Mouse (Mus musculus) forelimb bud, embryonic 11.5 days (tissue): ENCODE data around the gene Il17d.
A peak's percentile ranks its signal among the peaks of the same experiment; 100 is the strongest.

Experiments
- DNase-seq: peaks from one replicate; pipeline ENCODE4 v3.0.0-alpha.2; 2012; ENCODE audit warnings: low read depth, low spot score

Gene Il17d

GRCm38 (mm10) chr14:57534961-57535360 is 10.4 kb downstream of the Il17d start:
- DNase-seq, result no peak

DNA sequence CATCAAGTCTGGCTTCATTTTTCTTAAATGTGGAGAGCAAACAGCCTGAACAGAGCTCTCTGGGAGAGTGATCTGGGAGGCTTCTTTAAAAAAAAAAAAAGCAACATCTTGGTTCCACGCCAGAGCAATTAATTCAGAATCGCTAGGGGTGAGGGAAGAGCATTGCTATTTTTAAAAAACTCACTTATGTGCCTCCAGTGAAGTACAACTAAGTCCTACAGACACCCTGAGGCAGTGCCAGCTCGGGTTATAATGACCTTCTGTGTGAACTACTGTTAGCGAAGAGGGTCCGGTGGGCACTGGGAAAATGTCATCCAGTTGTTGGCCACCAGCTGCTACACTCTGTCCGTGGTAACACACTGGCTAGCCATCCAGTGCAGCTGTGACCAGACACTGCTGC is 11.1 kb downstream of the Il17d start:
- DNase-seq, result no peak

DNA sequence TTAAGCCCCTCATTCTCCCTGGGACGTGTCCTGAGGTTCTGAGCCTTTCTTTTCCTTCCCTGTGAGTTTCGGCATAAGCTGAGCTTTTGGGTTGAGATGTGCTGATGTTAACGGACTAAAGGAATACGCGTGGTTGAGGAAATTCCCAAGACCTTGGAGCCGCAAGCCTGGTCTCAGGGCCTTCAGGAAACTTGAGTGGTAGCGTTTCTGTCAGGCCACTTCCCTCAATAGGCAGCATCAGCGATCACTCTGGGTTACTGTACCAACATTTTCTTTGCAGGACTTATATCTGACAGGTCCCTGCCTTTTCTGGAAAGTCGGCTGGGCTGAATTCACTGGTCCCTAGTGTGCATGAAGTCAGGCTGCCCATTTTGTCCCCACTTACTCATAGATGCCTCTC is 12.2 kb downstream of the Il17d start:
- DNase-seq, result no peak

DNA sequence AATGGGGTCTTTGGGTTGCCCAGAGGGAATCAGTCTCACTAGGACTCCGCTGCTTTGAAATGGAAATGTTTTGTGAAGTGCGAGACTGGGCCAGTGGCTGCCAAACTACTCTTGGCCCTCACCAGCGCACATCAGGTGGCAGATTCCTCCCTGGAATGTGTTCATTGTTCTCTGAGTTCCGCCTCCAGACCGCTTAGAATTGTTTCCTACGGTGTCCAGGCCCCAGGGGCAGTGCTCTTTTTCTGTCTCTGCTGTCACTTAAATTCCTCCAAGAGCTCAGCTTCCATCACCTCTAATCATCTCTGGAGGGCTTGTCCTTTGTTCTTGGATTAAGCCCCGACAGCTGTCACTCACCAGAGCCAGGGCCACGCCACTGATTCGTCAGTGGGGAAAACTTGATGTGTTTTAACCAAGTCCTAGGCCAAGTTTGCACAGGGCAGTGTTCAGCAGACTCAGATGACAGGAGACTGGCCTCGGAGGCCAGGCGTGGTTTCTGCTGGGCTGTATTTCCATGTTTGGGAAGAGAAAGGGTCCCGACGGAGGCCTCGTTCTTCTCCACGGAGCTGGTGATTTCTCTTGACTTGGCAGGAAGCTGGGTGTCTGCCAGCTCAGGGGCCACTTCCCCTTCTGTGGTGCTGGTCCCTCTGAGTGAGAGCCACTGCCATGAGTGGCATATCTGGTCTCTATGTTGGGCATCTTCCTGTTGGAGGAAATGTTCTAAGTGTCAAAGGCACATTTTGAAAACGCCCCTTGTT is 12.9 kb downstream of the Il17d start:
- no peak for DNase-seq

GRCm38 (mm10) chr14:57540683-57541082 is 16.1 kb downstream of the Il17d start:
- DNase-seq, result no peak

- DNase-seq, result no peak
Measured at GRCm38 (mm10) chr14:57542231-57542630, 17.7 kb downstream of the Il17d start.

DNA sequence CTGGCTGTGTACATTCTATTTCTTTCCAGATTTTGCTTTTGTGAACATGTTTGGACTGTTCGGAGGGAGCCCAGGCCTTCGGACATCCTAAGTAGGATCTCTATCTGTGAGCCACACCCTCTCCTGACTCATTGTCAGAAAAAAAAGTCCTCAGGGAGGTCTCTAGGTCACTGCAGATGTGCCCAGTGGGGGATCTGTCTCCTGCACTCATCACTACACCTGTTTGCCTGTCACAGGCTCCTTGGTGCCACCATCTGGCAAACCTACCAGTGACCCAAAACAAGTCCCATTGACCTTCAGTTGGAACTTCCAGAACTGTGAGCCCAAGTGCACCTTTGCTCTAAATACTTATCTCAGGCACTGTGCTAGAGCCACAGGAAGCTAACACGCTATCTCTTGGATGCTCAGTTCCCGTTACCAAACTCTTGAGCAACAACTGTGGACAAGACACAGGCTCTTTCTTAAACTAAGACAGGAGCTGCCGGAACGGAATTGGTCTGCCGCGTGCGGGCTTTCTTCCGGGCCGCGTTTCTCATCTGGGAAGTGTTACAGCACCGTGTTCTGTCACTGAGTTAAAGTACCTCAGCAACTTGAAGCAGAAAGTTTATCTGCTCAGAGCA is 19.0 kb downstream of the Il17d start:
- no peak for DNase-seq

DNA sequence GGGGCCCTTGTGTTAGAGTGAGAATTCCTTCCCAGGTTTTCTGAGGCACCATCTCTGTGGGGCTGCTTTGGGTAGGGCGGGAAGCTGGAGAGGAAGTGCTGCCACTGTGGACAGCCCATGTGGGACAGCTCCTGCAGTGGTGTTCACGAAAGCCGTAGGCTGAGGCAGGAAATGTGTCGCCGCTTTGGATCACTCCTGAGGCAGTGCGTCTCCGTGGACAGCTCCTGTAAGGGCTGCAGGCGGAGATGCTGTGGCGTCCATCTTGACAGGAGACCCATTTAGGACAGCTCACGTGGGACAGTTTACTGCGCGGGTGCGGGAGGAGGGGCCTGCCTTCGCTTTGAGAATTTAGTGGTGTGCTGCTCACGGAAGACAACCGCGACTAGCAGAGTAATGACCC is 20.9 kb downstream of the Il17d start:
- no peak for DNase-seq

DNA sequence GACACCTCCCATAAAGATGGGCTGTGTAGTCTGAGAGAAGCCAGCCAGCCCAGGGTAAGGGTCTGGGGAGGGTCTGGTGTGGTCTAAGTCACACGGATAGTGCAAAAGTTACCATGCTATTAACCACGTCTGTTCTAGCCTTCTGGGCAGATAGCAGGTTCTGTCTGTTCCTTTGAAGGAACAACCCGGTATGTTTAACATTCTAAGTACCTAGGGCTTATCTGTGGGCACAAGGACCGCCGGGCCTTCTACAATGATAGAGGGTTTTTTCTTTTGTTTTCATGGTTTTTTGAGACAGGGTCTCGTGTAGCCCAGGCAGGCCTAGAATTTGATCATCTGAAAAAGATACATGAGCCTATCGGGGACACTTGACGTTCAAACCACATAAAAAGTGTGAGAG is 21.6 kb downstream of the Il17d start:
- no peak for DNase-seq

- peak; percentile 63 for DNase-seq
Measured at GRCm38 (mm10) chr14:57546557-57547021, 22.0 kb downstream of the Il17d start.

DNA sequence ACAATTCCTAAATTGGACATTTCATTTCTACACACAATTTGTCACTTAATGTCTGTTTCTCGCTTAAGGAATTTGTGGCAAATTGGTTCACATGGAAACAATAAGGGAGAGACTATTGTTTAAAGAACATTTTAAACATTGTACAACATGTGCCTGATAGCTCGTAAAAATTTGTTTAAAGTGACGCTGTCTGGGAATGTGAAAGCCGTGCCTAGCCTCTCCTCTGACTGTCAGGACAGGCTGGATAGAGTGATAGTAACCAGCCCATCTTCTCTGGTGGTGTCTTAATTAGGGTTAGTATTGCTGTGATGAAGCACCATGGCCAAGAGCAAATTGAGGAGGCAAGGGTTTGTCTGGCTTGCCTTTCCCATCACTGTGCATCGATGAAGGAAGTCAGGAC is 22.5 kb downstream of the Il17d start:
- DNase-seq, result no peak

GRCm38 (mm10) chr14:57552945-57553344 is 28.4 kb downstream of the Il17d start:
- DNase-seq, result no peak

- DNase-seq, result no peak
Measured at GRCm38 (mm10) chr14:57554434-57554833, 29.9 kb downstream of the Il17d start.

DNA sequence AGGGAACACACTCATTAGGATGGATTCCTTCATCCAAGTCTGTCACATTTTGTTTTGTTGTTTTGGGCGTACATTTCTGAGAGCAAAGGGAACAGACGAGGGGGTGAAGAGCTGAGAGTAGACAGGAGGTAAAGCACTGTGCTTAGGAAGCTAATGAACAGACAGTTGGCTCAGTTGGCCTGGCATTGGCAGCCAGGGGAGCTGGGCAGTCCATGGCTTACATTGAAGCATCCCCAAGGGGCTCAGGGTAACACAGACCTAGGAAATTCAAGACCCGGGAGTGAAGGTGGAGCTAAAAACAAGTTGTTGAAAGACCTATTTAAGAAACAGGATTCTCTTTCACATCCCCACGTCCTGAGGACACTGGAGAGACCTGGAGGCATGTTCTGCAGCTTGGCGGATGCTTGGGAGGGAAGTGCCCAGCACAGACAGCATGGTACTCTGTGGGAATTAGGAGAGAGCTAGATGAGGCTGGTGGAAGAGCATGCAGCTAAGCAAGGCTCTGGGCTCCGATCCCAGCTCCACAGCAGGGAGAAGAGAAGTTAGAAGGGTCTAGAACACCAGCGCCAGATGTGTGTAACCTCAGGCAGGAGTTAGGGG is 31.0 kb downstream of the Il17d start:
- no peak for DNase-seq

DNA sequence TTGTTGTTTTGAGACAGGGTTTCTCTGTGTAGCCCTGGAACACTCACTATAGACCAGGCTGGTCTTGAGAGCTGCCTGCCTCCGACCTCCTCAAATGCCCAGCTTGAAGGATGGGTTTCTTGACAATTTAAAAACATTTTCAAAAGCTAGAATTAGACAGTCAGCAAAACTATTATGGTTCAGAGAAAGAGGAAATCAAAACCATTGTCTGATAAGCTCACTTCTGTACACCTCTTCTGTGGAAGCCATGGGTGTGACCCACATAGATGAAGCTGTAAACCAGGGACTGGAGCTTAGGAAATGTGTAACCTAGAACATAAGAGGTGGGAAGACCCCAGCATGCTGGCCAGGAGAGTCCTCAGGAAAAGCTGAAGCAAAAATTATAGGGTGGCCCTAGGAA is 32.3 kb downstream of the Il17d start:
- no peak for DNase-seq

DNA sequence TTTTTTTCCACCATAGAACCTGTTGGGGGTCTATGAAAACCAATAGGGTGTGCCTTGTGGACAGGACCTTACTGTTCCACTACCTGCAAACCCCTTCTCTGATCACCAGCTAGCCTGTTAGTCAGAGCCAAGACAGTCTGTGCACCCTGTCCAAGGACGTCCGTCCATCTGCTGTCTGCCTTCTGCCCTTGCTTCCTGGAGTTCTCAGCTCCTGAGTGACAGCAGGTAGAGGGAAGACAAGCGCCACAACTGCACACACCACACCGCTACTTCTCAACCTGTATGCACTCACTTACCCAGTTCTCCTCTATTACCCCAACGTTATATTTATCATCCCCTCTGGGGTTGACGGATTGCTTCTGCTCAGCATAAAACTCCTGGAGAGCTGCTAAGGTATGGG is 41.0 kb downstream of the Il17d start:
- DNase-seq, result no peak

DNA sequence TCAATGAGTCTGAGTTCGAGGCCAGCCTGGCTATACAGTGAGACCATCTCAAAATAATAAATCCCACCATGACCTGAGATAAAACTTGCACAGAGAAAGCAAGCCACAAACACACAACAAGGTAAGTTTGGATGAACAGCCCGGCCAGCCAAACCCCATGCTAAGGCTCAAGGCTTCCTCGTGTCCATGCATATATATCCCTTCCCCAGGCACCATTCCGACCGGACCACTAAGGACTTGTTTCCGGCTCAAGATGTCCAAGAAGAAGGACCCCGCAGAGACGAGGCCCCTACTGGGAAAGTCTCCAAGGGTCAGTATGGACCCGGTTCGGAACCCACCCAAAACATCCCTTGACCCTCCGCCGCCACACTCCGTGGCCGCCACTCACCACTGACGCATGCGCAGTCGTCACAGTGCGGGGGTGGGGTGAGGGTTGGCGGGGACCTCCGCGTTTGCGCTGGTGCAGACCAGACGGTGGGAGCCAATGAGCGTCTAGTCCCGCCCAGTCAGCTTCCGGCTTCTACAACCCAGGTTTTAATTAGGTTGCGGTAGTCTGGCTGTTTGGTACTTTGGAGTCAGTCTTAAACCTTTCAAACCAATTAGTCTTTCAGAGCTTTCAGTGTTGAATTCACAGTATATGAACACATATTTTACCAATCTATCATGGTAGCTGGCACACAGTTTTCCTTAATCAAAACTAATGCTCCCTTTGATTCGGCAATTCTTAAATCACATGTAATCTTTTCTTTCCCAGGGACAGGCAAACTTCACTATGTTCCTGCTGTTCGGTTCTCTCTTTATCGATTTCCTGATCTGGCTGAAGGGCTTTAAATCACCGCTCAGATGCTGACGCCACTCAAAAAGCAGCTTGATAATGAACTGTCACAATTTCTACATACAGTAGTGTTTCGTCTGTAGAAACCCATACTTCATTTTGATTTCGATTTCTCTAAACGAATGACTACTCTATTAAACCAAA is 46.9 kb downstream of the Il17d start, which contains the start of gene Eef1akmt1:
Gene Eef1akmt1 (minus strand): TSS at position 458 of the 979 bp plus-strand sequence.
- peak; percentile 92 for DNase-seq

DNA sequence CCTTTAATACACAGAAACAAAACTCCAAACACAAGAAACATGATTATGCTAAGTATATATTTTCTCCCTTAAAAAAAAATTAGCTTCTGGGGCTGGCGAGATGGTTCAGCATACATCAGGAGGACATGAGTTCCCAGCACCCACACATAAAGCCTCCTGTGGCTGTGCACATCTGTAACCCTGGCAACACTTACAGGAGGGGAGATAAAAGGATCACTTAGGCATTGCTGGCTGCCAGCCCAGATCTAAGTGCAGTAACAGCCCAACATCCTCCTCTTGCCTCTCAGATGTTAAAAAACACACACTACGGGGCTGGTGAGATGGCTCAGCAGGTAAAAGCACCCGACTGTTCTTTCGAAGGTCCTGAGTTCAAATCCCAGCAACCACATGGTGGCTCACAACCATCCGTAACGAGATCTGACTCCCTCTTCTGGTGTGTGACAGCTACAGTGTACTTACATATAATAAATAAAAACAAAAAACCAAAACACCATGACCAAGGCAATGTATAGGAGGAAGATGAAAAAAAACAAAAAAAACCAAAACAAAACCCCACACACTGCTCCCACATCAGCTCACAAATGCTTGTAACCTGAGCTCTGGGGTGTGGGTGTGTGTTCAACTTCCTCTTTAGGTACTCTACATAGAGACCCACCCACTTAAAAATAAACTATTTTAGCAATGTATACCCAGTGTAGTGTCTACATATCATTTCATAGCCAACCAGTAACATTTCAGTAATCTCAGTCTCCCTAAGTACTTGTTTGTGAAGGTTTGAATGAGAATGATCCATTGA is 50.4 kb downstream of the Il17d start:
- DNase-seq, result no peak

DNA sequence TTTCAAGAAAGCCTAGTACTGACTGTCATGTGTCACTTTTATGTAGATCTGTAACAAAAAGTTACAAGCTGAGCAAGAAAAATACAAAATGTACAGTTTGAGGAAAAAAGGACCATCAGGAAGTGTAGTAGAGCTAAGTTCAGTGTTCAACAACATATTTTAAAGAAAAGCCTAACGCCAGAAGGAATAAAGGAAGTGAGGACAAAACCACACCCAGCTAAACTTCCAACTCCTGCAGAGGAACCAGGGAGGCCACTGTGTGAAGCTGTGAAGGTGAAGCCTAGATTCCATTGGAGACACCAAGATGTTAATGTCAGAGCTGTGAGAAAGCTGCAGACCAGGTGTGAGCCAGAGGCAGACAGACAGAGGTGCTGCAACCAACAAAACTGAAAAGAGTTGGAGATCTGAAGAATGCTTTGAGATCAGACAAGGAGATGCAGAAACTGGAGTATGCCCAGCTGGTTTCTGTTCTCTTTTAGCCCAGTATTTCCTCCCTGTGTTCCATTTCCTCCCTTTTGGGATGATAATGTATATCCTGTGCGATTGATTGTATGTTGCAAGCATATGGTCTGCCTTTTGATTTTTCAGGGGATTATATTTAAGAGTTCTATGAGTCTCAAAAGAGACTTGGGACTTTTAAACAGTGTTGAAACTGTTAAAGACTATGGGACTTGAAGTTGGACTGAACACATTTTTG is 51.9 kb downstream of the Il17d start:
- DNase-seq, result no peak

GRCm38 (mm10) chr14:57591830-57592229 is 67.3 kb downstream of the Il17d start:
- no peak for DNase-seq
